Mouse (Mus musculus): ENCODE measurements around the gene Car14.
"Not testable (repeated sequence)": the region's sequence is repeated elsewhere in the genome, so short reads cannot be mapped to it uniquely, and the experiment has no call there.

The Car14 gene

GRCm38 (mm10) chr3:95904568-95904967, at the start of gene Car14:
TSS of gene Car14 (minus strand) at chr3:95904691.
- DNase-seq (ENCODE audit: low spot score in 2 of 2), result no peak

- no peak for DNase-seq (ENCODE audit: low spot score in 2 of 2)
Observed at GRCm38 (mm10) chr3:95953522-95953921, 49.0 kb upstream of the Car14 start.

- no peak for DNase-seq (ENCODE audit: low spot score in 2 of 2)
Observed at GRCm38 (mm10) chr3:95953023-95953422, 48.5 kb upstream of the Car14 start.

- not testable (repeated sequence) for DNase-seq (ENCODE audit: low spot score in 2 of 2)
Observed at GRCm38 (mm10) chr3:95951566-95951965, 47.1 kb upstream of the Car14 start.

- DNase-seq (ENCODE audit: low spot score in 2 of 2), result peak; percentile 90 to 92
Observed at GRCm38 (mm10) chr3:95950763-95951551, 46.5 kb upstream of the Car14 start.

- DNase-seq (ENCODE audit: low spot score in 2 of 2), result no peak
Observed at GRCm38 (mm10) chr3:95948325-95948724, 43.8 kb upstream of the Car14 start.

- DNase-seq (ENCODE audit: low spot score in 2 of 2), result no peak
Observed at GRCm38 (mm10) chr3:95945731-95946240, 41.3 kb upstream of the Car14 start.

GRCm38 (mm10) chr3:95944742-95945141, 40.3 kb upstream of the Car14 start:
- no peak for DNase-seq (ENCODE audit: low spot score in 2 of 2)

GRCm38 (mm10) chr3:95943226-95943625, 38.7 kb upstream of the Car14 start:
- no peak for DNase-seq (ENCODE audit: low spot score in 2 of 2)

GRCm38 (mm10) chr3:95942749-95943148, 38.3 kb upstream of the Car14 start:
- DNase-seq (ENCODE audit: low spot score in 2 of 2), result no peak

- DNase-seq (ENCODE audit: low spot score in 2 of 2), result peak in 1 of 2 experiments; percentile 64
Observed at GRCm38 (mm10) chr3:95938835-95939234, 34.3 kb upstream of the Car14 start.

- no peak for DNase-seq (ENCODE audit: low spot score in 2 of 2)
Observed at GRCm38 (mm10) chr3:95938217-95938616, 33.7 kb upstream of the Car14 start.

- DNase-seq (ENCODE audit: low spot score in 2 of 2), result no peak
Observed at GRCm38 (mm10) chr3:95934448-95934847, 30.0 kb upstream of the Car14 start.

- no peak for DNase-seq (ENCODE audit: low spot score in 2 of 2)
Observed at GRCm38 (mm10) chr3:95933111-95933750, 28.7 kb upstream of the Car14 start.

GRCm38 (mm10) chr3:95932566-95932965, 28.1 kb upstream of the Car14 start:
- no peak for DNase-seq (ENCODE audit: low spot score in 2 of 2)

GRCm38 (mm10) chr3:95932157-95932556, 27.7 kb upstream of the Car14 start:
- no peak for DNase-seq (ENCODE audit: low spot score in 2 of 2)

GRCm38 (mm10) chr3:95931471-95931870, 27.0 kb upstream of the Car14 start:
- DNase-seq (ENCODE audit: low spot score in 2 of 2), result no peak

- DNase-seq (ENCODE audit: low spot score in 2 of 2), result peak in 1 of 2 experiments; percentile 29
Observed at GRCm38 (mm10) chr3:95930471-95930789, 25.9 kb upstream of the Car14 start.

- peak; percentile 76 to 81 for DNase-seq (ENCODE audit: low spot score in 2 of 2)
Observed at GRCm38 (mm10) chr3:95929581-95930470, 25.3 kb upstream of the Car14 start.

- peak; percentile 96 to 97 for DNase-seq (ENCODE audit: low spot score in 2 of 2)
Observed at GRCm38 (mm10) chr3:95928658-95929503, 24.4 kb upstream of the Car14 start, which contains the start of gene Anp32e. TSS of gene Anp32e (plus strand) at chr3:95929246.

- DNase-seq (ENCODE audit: low spot score in 2 of 2), result no peak
Observed at GRCm38 (mm10) chr3:95928261-95928657, 23.8 kb upstream of the Car14 start.

Data from spleen, postnatal 10 days (tissue).